Mouse (Mus musculus) hindbrain, embryonic 14.5 days (tissue): Measurements from ENCODE around the gene Lrmda. TPM values are rescaled to one million over a fixed set of nuclear protein-coding genes. Genes with fewer than 3 reads are reported as not detected.

Experiments used
- ATAC-seq: fragments of 200-750 bp; cut with Nextera tagmentation; 2 replicates; pipeline ENCODE4 v1.8.0; 2017; ENCODE audit warnings: moderate number of reproducible peaks, mild to moderate bottlenecking, moderate TSS enrichment, moderate library complexity; ENCODE audit not compliant: low FRiP score
- DNase-seq: peaks from one replicate; pipeline ENCODE4 v3.0.0-alpha.2; 2015; ENCODE audit warnings: low spot score
- H3K27ac ChIP-seq: fragments of 300-500 bp; sonication (generic); 2 replicates; pipeline ENCODE4 v1.5.1; 2014; ENCODE audit warnings: mild to moderate bottlenecking, moderate library complexity
- H3K27me3 ChIP-seq: fragments of 300-500 bp; sonication (generic); 2 replicates; pipeline ENCODE4 v1.6.1; 2014; ENCODE audit warnings: mild to moderate bottlenecking, low read length, mixed read lengths; ENCODE audit not compliant: control insufficient read depth, insufficient read depth
- H3K36me3 ChIP-seq: fragments of 300-500 bp; sonication (generic); replicated peaks from 2 replicates; pipeline ENCODE4 v1.6.1; 2014; ENCODE audit not compliant: control insufficient read depth, insufficient read depth
- H3K4me1 ChIP-seq: fragments of 300-500 bp; sonication (generic); replicated peaks from 2 replicates; pipeline ENCODE4 v1.6.1; 2014; ENCODE audit warnings: antibody characterized with exemption, low read length, mixed read lengths; ENCODE audit not compliant: control insufficient read depth, insufficient read depth
- H3K4me2 ChIP-seq: fragments of 300-500 bp; sonication (generic); replicated peaks from 2 replicates; pipeline ENCODE4 v1.6.1; 2014; ENCODE audit warnings: mild to moderate bottlenecking, moderate library complexity
- H3K4me3 ChIP-seq: fragments of 300-500 bp; sonication (generic); replicated peaks from 2 replicates; pipeline ENCODE4 v1.5.1; 2014; ENCODE audit warnings: mild to moderate bottlenecking, low read length
- H3K9ac ChIP-seq: fragments of 300-500 bp; sonication (generic); 2 replicates; pipeline ENCODE4 v1.6.1; 2014
- H3K9me3 ChIP-seq: fragments of 300-500 bp; sonication (generic); 2 replicates; pipeline ENCODE4 v1.6.1; 2016; ENCODE audit warnings: low read length; ENCODE audit not compliant: control insufficient read depth
- WGBS: fragments of 180-500 bp; shearing (Covaris S2); extraction: QIAGEN DNeasy Blood & Tissue Kit; methylation state at CpG from one replicate; pipeline ENCODE4 v1.1.7; 2014; 5-methylcytosine and 5-hydroxymethylcytosine counted together
- polyA plus RNA-seq: library from polyadenylated mRNA; unstranded; fragments of >200 nt; fragmentation: Nextera tagmentation; extraction: Ambion mirVana; gene quantifications from 2 replicates; pipeline ENCODE4 v1.2.1, GENCODE M21; 2014

Gene Lrmda
- polyA plus RNA-seq, 1 experiment from 2014 or later, result 0.64 TPM

DNA sequence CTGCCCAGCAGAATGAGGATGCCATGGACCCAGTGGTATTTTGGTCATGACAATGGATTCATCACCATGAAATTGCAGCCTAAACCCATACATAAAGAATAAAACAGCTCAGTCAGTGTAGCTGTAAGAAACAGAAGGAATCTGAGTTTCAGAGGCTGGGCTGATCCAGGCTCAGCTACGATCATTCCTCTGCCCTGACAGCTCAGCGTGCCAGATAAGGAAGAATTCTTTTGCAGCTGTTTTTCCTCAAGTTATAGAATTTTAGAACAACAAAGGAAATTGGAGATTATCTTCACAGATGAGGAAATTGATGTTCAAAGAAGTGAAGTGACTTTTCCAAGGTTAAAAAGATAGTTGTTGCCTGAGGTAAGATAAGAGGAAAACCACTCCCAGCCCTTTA lies 921.1 kb downstream of the Lrmda start:
- H3K4me3 ChIP-seq, result no peak overlapping the region
- H3K9ac ChIP-seq, result no peak overlapping the region
- no peaks in the 10 kb centered on the region for H3K27me3 ChIP-seq
- WGBS, result 53% methylated on average over 2 of the region's 2 CpGs
- H3K9me3 ChIP-seq, result no peaks in the 10 kb centered on the region
- ATAC-seq (no peak), DNase-seq (no peak)
- H3K27ac ChIP-seq, result no peak overlapping the region
- H3K4me1 ChIP-seq, result no peaks in the 10 kb centered on the region
- no peaks in the 10 kb centered on the region for H3K36me3 ChIP-seq
- no peak overlapping the region for H3K4me2 ChIP-seq

DNA sequence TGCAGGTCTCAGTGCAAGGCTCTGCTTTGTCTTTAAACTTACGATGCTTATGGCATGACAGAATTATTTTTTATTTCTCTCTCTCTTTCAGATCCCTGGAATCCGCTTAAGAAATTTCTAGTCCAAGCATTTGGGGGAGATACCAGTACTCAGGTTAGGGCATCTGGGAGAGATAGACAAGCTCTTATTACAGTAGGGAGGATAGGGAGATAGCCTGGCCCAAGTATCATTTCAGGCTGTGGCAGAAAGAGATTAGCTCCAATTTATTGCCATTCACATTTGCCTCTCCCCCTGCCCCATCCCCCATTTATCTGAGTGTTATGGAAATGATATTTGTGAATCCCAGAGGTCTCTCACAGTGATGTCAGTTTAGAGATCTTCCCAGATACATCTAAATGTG lies 923.1 kb downstream of the Lrmda start:
- no peak for DNase-seq
- Histone ChIP-seq H3K4me1 (no peaks in the 10 kb centered on the region), H3K4me3 (no peak overlapping the region), H3K36me3 (no peaks in the 10 kb centered on the region), H3K9me3 (no peaks in the 10 kb centered on the region), H3K27ac (no peak overlapping the region), H3K27me3 (no peaks in the 10 kb centered on the region), H3K4me2 (no peak overlapping the region), H3K9ac (no peak overlapping the region)
- 80% methylated on average over 2 of the region's 2 CpGs for WGBS
- no peak for ATAC-seq

DNA sequence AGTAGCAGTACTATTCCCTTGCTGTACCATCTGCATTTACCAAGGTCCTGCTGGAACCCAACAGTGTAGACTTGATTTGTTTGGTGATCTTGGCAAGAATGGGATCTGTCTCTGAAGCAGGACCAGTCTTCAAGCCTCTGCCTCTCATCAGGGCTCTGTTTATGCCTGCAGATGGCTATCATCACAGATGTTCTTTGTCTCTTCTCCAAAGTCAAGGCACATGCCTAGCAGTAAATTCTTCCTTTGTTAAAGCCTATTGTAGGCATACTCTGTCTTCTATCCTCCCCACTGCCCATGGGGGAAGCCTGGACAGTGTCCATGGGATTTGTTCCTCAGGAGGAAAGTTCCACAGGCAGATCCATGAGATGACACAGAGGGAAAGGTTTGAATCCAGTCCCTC lies 930.0 kb downstream of the Lrmda start:
- no peaks in the 10 kb centered on the region for H3K9me3 ChIP-seq
- H3K27me3 ChIP-seq, result no peaks in the 10 kb centered on the region
- ATAC-seq (no peak), DNase-seq (no peak)
- no peak overlapping the region for H3K4me3 ChIP-seq
- no peaks in the 10 kb centered on the region for H3K4me1 ChIP-seq
- no peak overlapping the region for H3K27ac ChIP-seq
- no peak overlapping the region for H3K9ac ChIP-seq
- no peaks in the 10 kb centered on the region for H3K36me3 ChIP-seq
- no peak overlapping the region for H3K4me2 ChIP-seq

DNA sequence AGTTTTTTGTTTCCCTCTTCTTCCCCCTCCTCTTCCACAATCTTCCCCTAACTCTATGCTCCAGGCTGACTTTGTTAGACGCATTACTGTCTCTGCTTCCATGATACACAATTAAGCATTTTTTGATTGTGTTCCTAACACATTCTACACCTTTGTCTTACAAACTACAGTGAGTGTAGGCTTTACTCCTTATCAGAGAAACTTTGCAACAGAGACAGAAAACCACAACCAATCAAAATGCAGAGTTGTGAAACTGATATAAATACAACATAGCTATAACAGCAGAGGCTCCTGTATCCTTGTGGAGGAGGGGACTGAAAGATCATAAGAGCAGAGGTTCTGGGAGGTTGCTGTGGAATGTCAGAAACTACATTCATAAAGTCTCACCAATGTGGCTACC lies 933.5 kb downstream of the Lrmda start:
- WGBS, result 83% methylated on average over 1 of the region's 1 CpGs
- H3K9me3 ChIP-seq, result no peaks in the 10 kb centered on the region
- H3K27me3 ChIP-seq, result no peaks in the 10 kb centered on the region
- no peaks in the 10 kb centered on the region for H3K36me3 ChIP-seq
- H3K4me1 ChIP-seq, result no peaks in the 10 kb centered on the region
- H3K4me3 ChIP-seq, result no peak overlapping the region
- H3K27ac ChIP-seq, result no peak overlapping the region
- no peak overlapping the region for H3K9ac ChIP-seq
- DNase-seq, result no peak
- ATAC-seq, result no peak
- no peak overlapping the region for H3K4me2 ChIP-seq

DNA sequence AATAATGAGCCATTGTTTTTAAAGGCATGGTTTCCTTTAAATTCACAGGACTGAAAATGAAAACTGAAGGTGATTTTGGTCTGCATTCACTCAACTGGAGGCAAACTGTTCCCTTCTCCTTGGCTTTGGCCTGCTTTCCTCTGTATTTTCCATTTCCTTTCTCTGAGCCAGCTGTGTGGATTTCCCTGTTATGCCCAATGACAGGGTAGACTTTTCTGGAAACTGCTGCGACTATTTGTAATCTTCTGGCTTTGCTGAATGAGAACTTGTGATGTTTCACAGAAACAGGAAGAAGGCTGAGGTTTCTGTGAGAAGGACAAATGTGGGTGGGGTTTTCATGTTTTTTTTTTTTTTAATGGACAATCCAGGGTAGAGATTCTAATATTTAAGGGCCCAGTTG lies 940.7 kb downstream of the Lrmda start:
- Histone ChIP-seq H3K4me2 (no peak overlapping the region), H3K36me3 (no peaks in the 10 kb centered on the region), H3K4me1 (no peaks in the 10 kb centered on the region; the same call in 1 of the 2 replicates), H3K4me3 (no peak overlapping the region), H3K27ac (no peak overlapping the region), H3K9me3 (no peaks in the 10 kb centered on the region), H3K27me3 (no peaks in the 10 kb centered on the region), H3K9ac (no peak overlapping the region)
- DNase-seq, result no peak
- WGBS, result 80% methylated on average over 1 of the region's 1 CpGs
- no peak for ATAC-seq

DNA sequence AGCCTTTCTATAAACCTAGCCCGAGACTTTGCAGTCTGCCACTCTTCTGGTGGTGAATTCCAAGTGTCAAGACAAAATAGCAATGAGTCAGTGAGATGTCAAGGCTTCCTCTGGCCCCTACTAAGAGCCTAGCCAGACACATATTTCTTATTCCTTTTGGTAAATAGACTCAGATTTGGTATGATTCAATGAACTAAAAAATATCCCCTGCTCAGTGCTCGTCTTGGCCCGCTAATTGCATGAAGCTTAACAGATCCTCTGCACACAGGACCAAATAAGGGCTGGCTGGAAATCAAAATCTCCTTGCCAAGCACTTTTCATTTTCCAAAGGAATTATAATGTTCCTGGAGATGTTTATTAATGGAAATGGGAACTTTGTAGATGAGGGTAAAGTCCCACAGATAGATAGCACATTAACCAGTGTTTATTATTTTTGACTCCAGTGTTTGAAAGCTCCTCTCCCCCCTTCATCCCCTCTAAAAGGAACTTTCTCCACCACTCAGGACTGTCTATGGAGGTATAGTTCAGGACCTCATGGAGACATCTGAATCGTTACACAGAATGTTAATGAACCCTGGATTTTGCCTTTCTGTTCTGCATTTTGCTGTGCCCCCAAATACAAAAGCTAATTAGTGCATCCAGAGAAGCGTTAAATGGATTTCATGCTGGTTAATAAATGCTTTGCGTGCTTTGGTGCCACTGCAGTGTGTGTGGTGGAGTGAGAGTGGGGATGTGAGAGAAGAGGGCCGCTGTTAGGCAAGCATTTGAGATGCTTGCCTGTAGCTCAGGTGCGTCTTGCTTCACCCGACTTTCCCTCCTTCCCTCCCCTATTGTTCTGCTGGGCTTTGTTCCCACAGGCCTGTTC lies 945.5 kb downstream of the Lrmda start:
- no peak overlapping the region for H3K9ac ChIP-seq
- peak; percentile 55 for DNase-seq
- no peak overlapping the region for H3K27ac ChIP-seq
- no peak overlapping the region for H3K4me2 ChIP-seq
- 0 out of 2 replicates have a peak, but pooled peaks cover 4% of the 10 kb centered on the region for H3K9me3 ChIP-seq
- no peaks in the 10 kb centered on the region for H3K36me3 ChIP-seq
- no peak overlapping the region for H3K4me3 ChIP-seq
- H3K27me3 ChIP-seq, result 0 out of 2 replicates have a peak, but pooled peaks cover 4% of the 10 kb centered on the region
- ATAC-seq, result no peak
- H3K4me1 ChIP-seq, result no peaks in the 10 kb centered on the region; the same call in 1 of the 2 replicates
- WGBS, result 49% methylated on average over 9 of the region's 9 CpGs

DNA sequence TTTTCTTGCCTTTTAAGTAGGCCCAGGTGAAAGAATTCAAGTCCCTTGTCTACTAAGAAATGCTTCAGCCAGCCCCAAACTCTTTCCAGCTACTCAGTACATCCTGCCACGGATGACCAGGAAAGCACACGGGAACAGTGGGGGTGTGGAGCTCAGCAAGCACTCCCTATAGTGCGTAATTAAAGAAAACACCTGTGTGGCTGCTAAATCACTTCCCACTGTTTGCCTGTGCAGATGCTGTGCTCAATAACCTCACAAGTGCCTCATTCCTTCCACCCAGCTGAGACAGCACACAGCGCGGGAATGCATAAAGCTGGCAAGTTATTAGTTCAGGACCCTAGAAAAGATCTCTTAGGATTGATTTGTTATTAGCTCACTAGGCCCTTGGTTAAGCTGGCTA lies 949.2 kb downstream of the Lrmda start:
- DNase-seq, result no peak
- Histone ChIP-seq H3K4me2 (no peak overlapping the region), H3K4me3 (no peak overlapping the region), H3K9me3 (0 out of 2 replicates have a peak, but pooled peaks cover 4% of the 10 kb centered on the region), H3K36me3 (no peaks in the 10 kb centered on the region), H3K27me3 (0 out of 2 replicates have a peak, but pooled peaks cover 4% of the 10 kb centered on the region), H3K9ac (no peak overlapping the region), H3K27ac (no peak overlapping the region), H3K4me1 (no peaks in the 10 kb centered on the region; the same call in 1 of the 2 replicates)
- 72% methylated on average over 5 of the region's 5 CpGs for WGBS
- ATAC-seq, result no peak

DNA sequence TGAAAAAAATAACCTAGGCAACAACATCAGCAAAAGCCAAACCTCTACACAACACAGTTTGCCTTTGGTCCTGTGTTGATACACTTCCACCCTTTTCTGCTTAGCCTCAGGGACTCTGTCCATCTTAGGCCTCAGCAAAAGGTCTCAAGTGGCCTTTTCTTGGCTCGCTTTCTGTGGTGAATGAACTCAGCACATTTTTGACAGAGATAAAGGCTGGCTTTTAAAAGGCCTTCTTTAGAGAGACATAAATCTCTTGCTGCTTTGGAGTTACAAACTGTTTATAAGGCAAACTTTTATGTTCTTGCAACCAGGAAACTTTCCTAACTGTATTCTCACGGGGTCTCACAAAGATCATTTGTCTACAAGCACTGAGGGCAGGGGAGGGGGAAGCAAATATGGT lies 967.2 kb downstream of the Lrmda start:
- Histone ChIP-seq H3K4me1 (no peaks in the 10 kb centered on the region), H3K4me2 (no peak overlapping the region), H3K9me3 (no peaks in the 10 kb centered on the region), H3K36me3 (no peaks in the 10 kb centered on the region), H3K27ac (no peak overlapping the region), H3K27me3 (no peaks in the 10 kb centered on the region), H3K9ac (no peak overlapping the region), H3K4me3 (no peak overlapping the region)
- DNase-seq (no peak), ATAC-seq (no peak)
- WGBS, result 82% methylated on average over 2 of the region's 2 CpGs

DNA sequence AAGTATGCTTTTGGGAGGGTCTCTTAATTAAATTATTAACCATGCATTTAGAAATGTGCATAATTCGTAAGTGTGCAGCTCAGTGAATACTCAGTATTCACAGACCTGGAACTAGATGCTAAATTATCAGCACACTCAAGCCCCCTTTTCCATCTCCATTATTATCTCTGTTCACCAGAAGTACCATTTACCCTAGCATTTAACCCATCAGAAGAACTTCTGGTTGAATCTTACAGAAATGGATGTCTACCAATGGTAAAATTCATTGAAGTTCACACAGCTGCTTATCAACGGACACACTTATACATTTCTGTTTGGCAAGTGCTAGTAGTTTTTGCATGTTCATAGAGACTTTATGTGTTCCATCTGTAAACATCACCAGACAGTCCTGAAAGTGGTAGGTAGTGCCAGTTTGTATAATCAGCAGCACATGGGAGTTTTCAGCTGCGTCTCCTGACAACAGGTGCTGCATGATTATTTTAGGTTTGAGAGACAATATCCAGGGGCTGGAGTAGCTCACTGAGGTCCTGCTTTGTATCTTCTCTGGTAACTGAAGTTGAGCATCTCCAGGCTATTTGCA lies 968.7 kb downstream of the Lrmda start:
- Histone ChIP-seq H3K27me3 (no peaks in the 10 kb centered on the region), H3K4me2 (no peak overlapping the region), H3K4me3 (no peak overlapping the region), H3K9ac (no peak overlapping the region), H3K36me3 (no peaks in the 10 kb centered on the region), H3K4me1 (no peaks in the 10 kb centered on the region), H3K9me3 (no peaks in the 10 kb centered on the region), H3K27ac (no peak overlapping the region)
- no peak for DNase-seq
- 92% methylated on average over 3 of the region's 3 CpGs for WGBS
- no peak for ATAC-seq
